Mouse (Mus musculus) frontal cortex, adult 2 months (tissue): ENCODE data around the gene Mri1. TPM values are rescaled to one million over a fixed set of nuclear protein-coding genes. Genes with fewer than 3 reads are reported as not detected.

Experiments used
- DNase-seq, 2 experiments: peaks; one replicate each; pipeline ENCODE4 v3.0.0; 2022; ENCODE audit warnings: low spot score in 1 of 2; ENCODE audit errors: extremely low spot score in 1 of 2
- polyA plus RNA-seq: library from polyadenylated mRNA; depleted of rRNA; stranded (reverse); fragments of >200 nt; gene quantifications from 2 replicates; pipeline ENCODE4 v1.2.3, GENCODE M21; 2012; rRNA removed

Mri1 gene
- polyA plus RNA-seq, 1 experiment, result 26.0 TPM

GRCm38 (mm10) chr8:84205073-84205472 is 52.1 kb downstream of the Mri1 start:
- no peak for DNase-seq

- DNase-seq, result no peak
Measured at GRCm38 (mm10) chr8:84203975-84204772, 53.0 kb downstream of the Mri1 start.

- DNase-seq, result peak in 1 of 2 experiments; percentile 82
Measured at GRCm38 (mm10) chr8:84202938-84203917, 53.9 kb downstream of the Mri1 start.

GRCm38 (mm10) chr8:84202466-84202865 is 54.7 kb downstream of the Mri1 start:
- no peak for DNase-seq

- no peak for DNase-seq
Measured at GRCm38 (mm10) chr8:84201545-84202245, 55.4 kb downstream of the Mri1 start.

GRCm38 (mm10) chr8:84200652-84201544 is 56.2 kb downstream of the Mri1 start:
- DNase-seq, result no peak

GRCm38 (mm10) chr8:84200126-84200555 is 57.0 kb downstream of the Mri1 start:
- no peak for DNase-seq

Other genes with a start within 250 kb of the Mri1 start
- gene 2210011C24Rik, start 245.2 kb downstream of the Mri1 start, polyA plus RNA-seq, result 1.4 and 2.4 TPM in 2 replicates
- gene Palm3, start 235.9 kb downstream of the Mri1 start, polyA plus RNA-seq, result 1.9 and 2.2 TPM in 2 replicates
- 0.40 and 0.42 TPM in 2 replicates for gene Il27ra, start 214.7 kb downstream of the Mri1 start, polyA plus RNA-seq
- not detected in 2 replicates for gene Rln3, start 212.3 kb downstream of the Mri1 start, polyA plus RNA-seq
- gene Gm10643, start 192.2 kb downstream of the Mri1 start, polyA plus RNA-seq, result 3.7 and 5.3 TPM in 2 replicates
- 36.6 and 37.9 TPM in 2 replicates for gene Rfx1, start 190.5 kb downstream of the Mri1 start, polyA plus RNA-seq
- gene Dcaf15, start 152.6 kb downstream of the Mri1 start, polyA plus RNA-seq, result 32.9 and 40.8 TPM in 2 replicates
- 0.04 and 0.08 TPM in 2 replicates for gene Podnl1, start 131.3 kb downstream of the Mri1 start, polyA plus RNA-seq
- gene Cc2d1a, start 109.4 kb downstream of the Mri1 start, polyA plus RNA-seq, result 38.4 and 40.2 TPM in 2 replicates
- gene 4930432K21Rik, start 109.3 kb downstream of the Mri1 start, polyA plus RNA-seq, result 2.6 and 2.9 TPM in 2 replicates
- 2.1 and 2.6 TPM in 2 replicates for gene Nanos3, start 72.1 kb downstream of the Mri1 start, polyA plus RNA-seq
- gene Zswim4, start 20.3 kb downstream of the Mri1 start, polyA plus RNA-seq, result 13.7 TPM in 2 replicates
- gene D8Ertd738e, start 7.6 kb downstream of the Mri1 start, polyA plus RNA-seq, result 216 and 261 TPM in 2 replicates
- 34.8 and 35.6 TPM in 2 replicates for gene Ccdc130, start 13.1 kb upstream of the Mri1 start, polyA plus RNA-seq
- gene Cacna1a, start 131.1 kb upstream of the Mri1 start, polyA plus RNA-seq, result 130 and 131 TPM in 2 replicates